Mouse (Mus musculus): Measurements from ENCODE around the gene Sorcs1. TPM values are rescaled to one million over a fixed set of nuclear protein-coding genes. Genes with fewer than 3 reads are reported as not detected.

The Sorcs1 gene
- polyA plus RNA-seq, 1 experiment from 2014 or later: 0.57 TPM

DNA sequence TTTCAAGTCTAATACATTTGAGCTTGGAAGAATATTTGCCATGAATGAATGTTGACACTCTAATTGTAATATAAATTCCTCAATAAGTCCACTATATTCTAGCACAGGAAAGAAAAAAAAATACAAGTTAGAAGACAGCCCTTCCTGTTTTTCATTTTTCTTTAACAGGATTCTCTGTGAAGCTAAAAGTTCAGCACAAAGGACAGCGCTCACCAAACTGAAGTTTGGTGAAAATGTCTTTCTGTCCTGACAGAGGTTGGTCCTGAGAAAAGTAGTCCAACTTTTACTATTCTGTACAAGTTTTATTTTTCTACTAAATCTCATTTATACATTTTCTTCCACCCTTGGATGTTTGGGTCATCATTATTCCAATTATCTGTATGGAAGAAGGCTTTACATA lies 543.8 kb downstream of the Sorcs1 start:
- WGBS: 71% methylated on average over 1 of the region's 1 CpGs

DNA sequence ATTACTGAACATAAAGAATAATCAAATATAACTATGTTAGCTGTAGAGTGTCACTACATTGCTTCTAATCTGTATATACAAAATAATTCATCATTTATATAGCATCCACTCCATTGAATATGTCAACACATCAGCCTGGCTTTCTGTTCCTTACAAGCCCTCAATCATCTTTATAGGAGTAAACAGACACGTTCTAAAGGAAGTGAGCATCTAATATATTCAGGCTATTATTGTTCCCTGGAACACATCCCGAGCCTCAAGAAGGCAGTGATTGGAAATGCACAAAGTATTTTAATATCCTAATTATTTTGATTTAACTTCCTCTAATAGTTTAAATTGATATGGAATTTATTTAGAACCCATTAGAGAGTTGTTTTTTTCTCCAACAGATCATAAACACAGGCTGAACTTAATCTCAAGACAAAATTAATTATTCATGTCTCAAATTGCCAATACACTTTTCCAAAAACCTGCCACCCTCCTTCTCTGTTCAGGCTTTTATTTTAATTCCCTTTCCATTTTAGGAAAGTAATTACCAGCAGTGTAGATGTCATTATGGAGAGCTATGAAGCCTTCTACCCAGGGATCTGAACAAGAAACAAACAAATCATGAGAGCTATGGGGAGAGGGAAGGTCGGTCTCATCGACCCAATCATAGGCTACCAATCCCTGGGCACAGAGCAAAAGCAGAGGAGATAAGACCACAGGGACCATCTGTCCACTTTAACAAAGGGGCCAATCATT lies 572.4 kb downstream of the Sorcs1 start:
- Histone ChIP-seq H3K9ac (no peak overlapping the region), H3K4me1 (replicated peaks) (no peaks in the 10 kb centered on the region), H3K4me2 (no peak overlapping the region), H3K9me3 (replicated peaks) (no peaks in the 10 kb centered on the region), H3K36me3 (no peaks in the 10 kb centered on the region), H3K27ac (no peak overlapping the region), H3K4me3 (no peak overlapping the region), H3K27me3 (no peaks in the 10 kb centered on the region)
- no peak for ATAC-seq (replicated peaks; ENCODE audit: insufficient number of reproducible peaks, insufficient read depth, low FRiP score, low read depth)
- WGBS: 69% methylated on average over 4 of the region's 4 CpGs

More for the DNA sequence above, 543.8 kb downstream of the Sorcs1 start:
- Histone ChIP-seq H3K36me3 (no peaks in the 10 kb centered on the region), H3K4me1 (replicated peaks) (no peaks in the 10 kb centered on the region), H3K27ac (no peak overlapping the region), H3K9ac (no peak overlapping the region), H3K27me3 (no peaks in the 10 kb centered on the region), H3K4me3 (no peak overlapping the region), H3K9me3 (replicated peaks) (no peaks in the 10 kb centered on the region), H3K4me2 (no peak overlapping the region)
- ATAC-seq (replicated peaks; ENCODE audit: insufficient number of reproducible peaks, insufficient read depth, low FRiP score, low read depth): no peak

Small RNAs within 50 kb of the gene (microRNA-seq; reads per million reads assigned to microRNA genes)
- not detected for gene Gm27749
